Mouse (Mus musculus) brain, adult 2 months (tissue): ENCODE measurements at regions not wholly inside any gene's neighbourhood (a gene's known extent, or its start where the extent isn't known, plus 50 kb on each side); places are given as distances from the start of the nearest gene placed in this dataset.
A peak's percentile ranks its signal among the peaks of the same experiment; 100 is the strongest.

ENCODE experiments used
- DNase-seq: peaks from one replicate; pipeline ENCODE4 v3.0.0; 2011; ENCODE audit warnings: low read depth, low spot score

- no peak for DNase-seq
These were observed 402.8 kb upstream of the Cntnap5b start for GRCm38 (mm10) chr1:99369776-99370175.

DNA sequence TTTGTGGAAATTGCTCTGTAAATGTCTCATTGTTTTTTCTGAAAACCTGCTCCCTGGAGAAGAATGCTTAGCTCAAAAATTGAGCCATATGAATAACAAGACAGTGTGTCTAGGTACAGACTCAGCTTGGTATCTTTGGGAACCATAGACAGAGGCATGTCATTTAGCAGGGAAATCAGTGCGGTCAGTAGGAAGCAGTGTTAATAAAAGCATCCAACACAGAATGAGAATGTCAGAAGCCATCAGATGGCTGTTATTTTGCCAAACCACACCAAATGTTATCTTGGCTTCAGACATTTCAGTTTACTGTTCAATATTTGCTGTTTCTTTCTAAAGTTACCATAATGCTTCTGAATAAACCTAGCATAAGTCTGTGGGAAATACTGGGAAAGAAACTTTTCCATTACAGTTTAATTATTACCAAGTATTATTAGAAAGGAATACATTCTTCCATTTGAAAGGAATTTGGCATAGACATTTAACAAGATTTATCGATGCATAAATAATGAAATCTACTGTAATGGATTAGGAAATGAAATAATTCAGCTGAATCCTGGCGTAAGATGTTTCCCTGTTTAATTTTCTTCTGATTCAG is 402.1 kb upstream of the Cntnap5b start:
- DNase-seq: peak; percentile 20

GRCm38 (mm10) chr1:99395813-99396212 is 376.8 kb upstream of the Cntnap5b start:
- no peak for DNase-seq
